Mouse (Mus musculus) bone marrow, adult 2 months (tissue): ENCODE measurements around the gene Mpi. TPM values are rescaled to one million over a fixed set of nuclear protein-coding genes. Genes with fewer than 3 reads are reported as not detected.

Experiments used
- H3K27ac ChIP-seq: fragments of 200-500 bp; 2 replicates; pipeline ENCODE4 v1.5.1; 2012; ENCODE audit warnings: low read depth, mild to moderate bottlenecking, control low read depth, inconsistent platforms, low read length; ENCODE audit not compliant: control insufficient read depth, poor library complexity, insufficient read depth
- H3K4me1 ChIP-seq: fragments of 200-500 bp; 2 replicates; pipeline ENCODE4 v1.6.1; 2011; ENCODE audit warnings: low read length; ENCODE audit not compliant: control insufficient read depth, insufficient read depth
- H3K4me3 ChIP-seq: fragments of 200-500 bp; replicated peaks from 2 replicates; pipeline ENCODE3; 2011; ENCODE audit warnings: mild to moderate bottlenecking, low read depth, low read length, control low read depth; ENCODE audit not compliant: control insufficient read depth
- CTCF ChIP-seq: fragments of 200-500 bp; IDR thresholded peaks from 2 replicates; pipeline ENCODE4 v1.5.1; 2011; ENCODE audit warnings: low read length, control low read depth; ENCODE audit not compliant: control insufficient read depth, insufficient read depth
- POLR2A ChIP-seq: fragments of 200-500 bp; IDR thresholded peaks from 2 replicates; pipeline ENCODE4 v1.6.1; 2011; ENCODE audit warnings: low read depth, mild to moderate bottlenecking, control low read depth, low read length, borderline replicate concordance; ENCODE audit not compliant: control insufficient read depth
- WGBS: fragments of 180-500 bp; shearing (Covaris S2); methylation state at CpG from one replicate; pipeline ENCODE4 v1.1.7; 2018; 5-methylcytosine and 5-hydroxymethylcytosine counted together
- polyA plus RNA-seq: library from polyadenylated mRNA; stranded (reverse); fragments of >200 nt; gene quantifications from 2 replicates; pipeline ENCODE4 v1.2.4, GENCODE M21; 2011; ENCODE audit warnings: low replicate concordance; ENCODE audit not compliant: missing spikeins, insufficient read depth, insufficient read length

Gene Mpi
- polyA plus RNA-seq, 1 experiment, result 17.8 TPM

DNA sequence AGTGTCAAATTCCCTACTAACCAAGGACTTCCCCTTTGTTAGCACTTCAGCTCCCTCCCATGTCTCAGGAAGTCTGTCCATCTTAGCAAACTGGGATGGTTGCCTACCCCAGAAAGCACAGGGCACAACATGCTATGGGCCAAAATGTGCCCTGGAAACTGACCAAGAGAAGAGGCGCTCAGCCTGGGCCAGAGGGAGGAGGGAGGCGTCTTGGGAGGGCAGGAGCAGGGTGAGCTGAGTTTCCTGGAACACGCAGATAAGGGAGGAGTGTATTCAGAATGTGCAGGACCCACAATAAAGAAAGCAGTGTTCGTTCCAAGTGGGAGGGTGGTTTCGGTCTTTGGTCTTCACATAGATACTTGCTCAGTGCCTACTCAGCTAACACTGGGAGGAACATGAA is 5.3 kb downstream of the Mpi start:
- Histone ChIP-seq H3K4me3 (no peak overlapping the region), H3K27ac (no peak overlapping the region), H3K4me1 (peaks cover 3% of the 10 kb centered on the region; the same call in 1 of the 2 replicates)
- WGBS, result 70% methylated on average over 5 of the region's 5 CpGs
- TF ChIP-seq POLR2A, result no peak
- TF ChIP-seq CTCF, result no peak

DNA sequence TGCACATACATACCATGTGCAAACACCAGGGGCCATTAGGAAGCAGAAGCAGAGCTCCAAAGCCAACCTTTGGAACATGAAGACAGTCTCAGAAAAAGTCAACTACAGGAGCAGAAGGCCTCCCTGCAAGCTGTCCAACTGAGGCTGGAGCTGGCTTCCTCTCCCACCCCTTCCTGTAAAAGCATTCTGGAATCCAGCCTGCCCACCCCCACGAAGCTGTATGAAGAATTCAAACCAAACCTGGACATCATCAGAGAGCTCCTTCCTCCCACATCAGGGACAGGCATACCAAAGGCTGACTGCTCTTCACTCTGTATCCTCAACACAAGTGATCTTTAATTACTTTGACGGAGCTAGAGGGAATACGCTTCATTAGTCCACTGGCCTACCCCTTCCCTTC is 8.6 kb downstream of the Mpi start:
- no peak for TF ChIP-seq POLR2A
- TF ChIP-seq CTCF, result no peak
- Histone ChIP-seq H3K4me1 (peaks cover 2% of the 10 kb centered on the region), H3K27ac (no peak overlapping the region), H3K4me3 (no peak overlapping the region)
- 77% methylated on average over 3 of the region's 3 CpGs for WGBS

DNA sequence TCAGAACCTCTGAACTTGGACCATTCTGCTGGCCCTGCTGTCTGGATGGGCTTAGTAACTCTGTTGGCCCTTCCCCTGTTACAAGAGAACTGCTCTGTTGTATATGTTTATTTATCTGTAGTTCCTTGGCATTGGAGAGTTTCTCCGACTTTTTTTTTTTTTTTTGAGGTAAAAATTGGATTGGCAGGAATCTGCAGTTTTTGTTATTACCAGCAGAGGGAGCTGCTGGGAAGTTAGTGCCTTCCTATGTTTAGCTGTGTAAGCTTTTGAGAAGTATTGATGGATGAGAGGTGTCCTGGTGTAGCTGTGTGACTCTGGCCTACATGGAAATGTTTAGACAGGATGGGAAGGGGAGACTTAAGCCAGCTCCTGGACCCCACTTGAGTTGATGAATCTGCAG is 11.3 kb downstream of the Mpi start:
- TF ChIP-seq CTCF (no peak), POLR2A (no peak)
- H3K4me1 ChIP-seq, result peaks cover 2% of the 10 kb centered on the region
- 3% methylated on average over 1 of the region's 1 CpGs for WGBS
- no peak overlapping the region for H3K27ac ChIP-seq
- H3K4me3 ChIP-seq, result no peak overlapping the region

DNA sequence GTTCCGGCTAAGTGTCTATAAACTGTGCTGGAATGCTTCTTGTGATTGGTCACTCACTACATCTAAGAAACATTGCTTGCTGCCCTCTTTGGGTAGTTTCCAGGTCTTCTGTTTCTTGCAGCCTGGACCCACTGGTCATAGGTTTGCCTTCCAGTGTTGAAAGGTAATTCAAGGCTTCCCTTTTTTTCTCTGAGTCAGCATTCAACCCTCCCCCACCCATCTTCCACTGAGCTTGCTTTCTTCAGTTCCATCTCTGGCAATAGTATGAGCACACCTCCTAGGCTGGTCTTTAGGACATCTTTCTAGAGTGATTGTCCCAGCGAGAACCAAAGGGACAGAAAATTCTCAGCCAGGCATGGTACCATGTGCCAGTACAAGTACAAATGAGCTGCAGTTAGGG is 13.0 kb downstream of the Mpi start:
- WGBS, result 81% methylated on average over 2 of the region's 2 CpGs
- H3K27ac ChIP-seq, result no peak overlapping the region
- H3K4me1 ChIP-seq, result peaks cover 2% of the 10 kb centered on the region
- TF ChIP-seq POLR2A (no peak), CTCF (no peak)
- no peak overlapping the region for H3K4me3 ChIP-seq

DNA sequence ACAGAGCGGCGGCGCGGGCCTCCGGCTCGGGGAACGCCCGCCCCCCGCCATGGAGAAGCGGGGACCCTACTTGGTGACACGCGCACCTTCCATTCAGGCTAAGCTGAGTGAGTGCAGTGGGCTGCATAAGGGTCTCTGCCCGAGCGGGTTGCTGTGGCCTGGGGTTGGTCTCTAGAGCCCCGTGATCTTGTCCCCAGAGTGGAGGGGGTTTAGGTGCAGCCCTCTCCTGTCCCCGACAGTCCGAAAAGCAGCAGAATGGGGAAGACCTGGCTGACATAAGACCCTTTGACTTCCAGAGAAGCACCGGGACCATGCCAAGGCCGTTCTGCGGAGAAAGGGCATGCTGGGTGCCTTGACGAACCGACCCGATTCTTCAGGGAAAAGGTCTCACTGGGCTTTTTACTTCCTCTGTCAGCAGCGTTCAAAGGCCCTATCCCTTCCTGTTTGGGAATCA is 14.8 kb downstream of the Mpi start:
- Histone ChIP-seq H3K4me3 (peak overlapping the region; percentile 89), H3K4me1 (peaks cover 2% of the 10 kb centered on the region), H3K27ac (peak overlapping the region; percentile 68)
- under 1% methylated on average over 24 of the region's 24 CpGs for WGBS
- no peak for TF ChIP-seq POLR2A
- no peak for TF ChIP-seq CTCF

DNA sequence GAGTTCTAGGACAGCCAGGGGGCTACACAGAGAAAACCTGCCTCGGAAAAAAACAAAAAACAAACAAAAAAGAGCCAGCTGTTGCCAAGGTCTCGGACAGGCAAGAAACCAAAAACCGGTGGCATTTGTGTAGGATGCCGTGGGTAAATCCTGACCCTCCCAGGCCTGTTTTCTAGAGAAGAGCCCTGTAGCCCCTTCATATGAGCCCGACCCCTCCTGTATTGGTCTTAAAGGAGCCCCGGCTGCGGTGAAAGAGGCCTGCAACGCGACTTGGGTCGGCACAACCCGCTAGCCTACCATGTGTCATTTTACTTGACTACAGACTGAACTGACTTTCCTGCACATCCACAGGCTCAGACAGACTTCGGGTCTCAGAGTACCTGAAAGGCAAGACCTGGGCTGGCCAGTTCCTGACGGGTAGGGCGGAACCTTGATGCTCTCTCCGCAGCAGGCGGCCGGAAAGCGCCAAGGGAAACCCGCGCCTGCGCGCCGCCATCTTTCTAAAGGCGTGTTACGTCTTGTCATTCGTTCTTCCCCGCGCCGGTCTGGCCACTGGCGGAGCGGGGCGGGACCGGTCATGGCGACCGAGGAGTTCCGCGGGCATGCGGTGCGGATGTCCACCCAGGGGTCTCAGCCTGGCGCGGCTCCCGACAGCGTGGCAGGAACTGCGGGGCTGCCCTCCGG is 15.4 kb downstream of the Mpi start, which contains the start of gene Fam219b:
Gene Fam219b (plus strand): TSS at position 485 of the 684 bp plus-strand sequence.
- TF ChIP-seq CTCF (no peak), POLR2A (peak; percentile 74; the same call in 1 of the 2 replicates)
- H3K4me1 ChIP-seq, result peaks cover 2% of the 10 kb centered on the region

DNA sequence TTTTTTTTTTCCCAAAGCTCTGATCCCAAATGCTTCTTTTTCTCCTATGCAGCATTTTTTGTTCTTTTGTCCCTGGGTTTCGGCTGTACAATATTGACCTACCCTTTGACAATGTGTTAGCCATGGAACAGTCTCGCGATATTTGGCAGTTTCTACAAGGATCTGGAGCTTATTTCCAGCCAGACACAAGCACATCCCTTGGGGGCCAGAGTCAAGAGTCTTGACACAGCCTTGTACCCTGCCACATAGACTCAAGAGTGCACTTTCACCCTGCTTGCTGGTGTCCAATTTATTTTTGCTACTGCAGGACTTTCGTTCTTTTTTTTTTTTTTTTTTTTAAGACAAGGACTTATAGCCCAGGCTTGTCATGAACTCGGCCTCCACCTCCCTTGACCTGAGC is 16.2 kb downstream of the Mpi start:
- H3K27ac ChIP-seq, result no peak overlapping the region
- TF ChIP-seq CTCF, result no peak
- TF ChIP-seq POLR2A, result no peak
- H3K4me1 ChIP-seq, result peaks cover 2% of the 10 kb centered on the region
- WGBS, result 86% methylated on average over 5 of the region's 5 CpGs
- no peak overlapping the region for H3K4me3 ChIP-seq

More for the DNA sequence above, 15.4 kb downstream of the Mpi start, which contains the start of gene Fam219b:
- 2% methylated on average over 45 of the region's 45 CpGs for WGBS
- Histone ChIP-seq H3K27ac (peak within 1 kb of the TSS; percentile 68), H3K4me3 (peak within 1 kb of the TSS; percentile 89)

DNA sequence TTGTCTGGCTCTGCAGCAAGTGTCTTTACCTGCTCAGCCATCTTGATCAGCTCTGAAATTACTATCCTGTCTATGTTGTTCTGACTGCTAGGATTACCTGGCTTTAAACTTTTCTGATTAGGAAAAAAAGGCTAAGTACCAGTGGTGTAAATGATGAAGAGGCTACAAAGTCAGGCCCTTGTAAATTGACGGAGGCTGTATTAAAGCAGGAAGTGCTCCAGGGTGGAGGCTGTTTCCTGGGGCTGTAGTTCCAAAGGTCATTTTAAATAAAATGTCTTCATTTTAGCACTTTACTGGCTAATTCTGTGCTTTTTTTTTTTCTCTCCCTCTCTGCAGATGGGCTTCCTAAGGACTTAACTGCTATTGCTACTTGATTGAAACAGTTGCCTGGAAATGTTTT is 20.6 kb downstream of the Mpi start:
- Histone ChIP-seq H3K27ac (no peak overlapping the region), H3K4me1 (no peaks in the 10 kb centered on the region), H3K4me3 (no peak overlapping the region)
- 83% methylated on average over 1 of the region's 1 CpGs for WGBS
- TF ChIP-seq CTCF, result no peak
- TF ChIP-seq POLR2A, result no peak

DNA sequence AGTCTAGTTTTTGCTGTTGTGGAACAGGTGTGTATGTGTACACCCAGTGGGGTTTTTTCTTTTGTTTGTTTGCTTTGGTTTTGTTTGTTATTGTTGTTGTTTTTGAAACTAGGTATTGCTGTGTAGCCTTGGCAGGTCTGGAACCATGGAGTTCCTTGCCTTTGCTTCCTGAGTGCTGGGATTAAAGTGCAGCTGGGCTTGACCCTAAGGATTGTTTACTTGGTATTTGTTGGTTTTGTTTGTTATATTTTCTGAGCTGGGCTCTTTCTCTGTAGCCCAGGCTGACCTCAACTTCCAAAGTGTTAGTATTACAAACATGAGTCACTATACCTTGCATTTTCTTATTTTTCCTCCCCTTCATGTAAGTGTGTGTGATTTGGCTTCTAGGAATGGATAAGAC is 26.1 kb downstream of the Mpi start:
- TF ChIP-seq CTCF (no peak), POLR2A (no peak)
- Histone ChIP-seq H3K4me1 (peaks cover 3% of the 10 kb centered on the region; the same call in 1 of the 2 replicates), H3K27ac (no peak overlapping the region), H3K4me3 (no peak overlapping the region)
